Mouse (Mus musculus) CH12.LX (cell line): Measurements from ENCODE around the gene Slc12a4. TPM values are rescaled to one million over a fixed set of nuclear protein-coding genes. Genes with fewer than 3 reads are reported as not detected.

ENCODE experiments used
- DNase-seq: peaks from one replicate; pipeline ENCODE4 v3.0.0-alpha.2; 2013; ENCODE audit errors: extremely low read depth
- H3K27ac ChIP-seq: 2 replicates; pipeline ENCODE4 v1.5.1; 2012; ENCODE audit warnings: low read depth, mild to moderate bottlenecking, control low read depth, moderate library complexity; ENCODE audit not compliant: insufficient read depth
- H3K27me3 ChIP-seq: replicated peaks from 2 replicates; pipeline ENCODE3; 2012; ENCODE audit warnings: inconsistent platforms
- H3K36me3 ChIP-seq, 2 experiments: replicated peaks in 1 of 2; 2 replicates each; pipeline versions ENCODE3 to v1.6.1; 2012; ENCODE audit warnings: inconsistent platforms in 1 of 2, low read length in 1 of 2, mild to moderate bottlenecking in 1 of 2, mixed read lengths in 1 of 2, moderate library complexity in 1 of 2; ENCODE audit not compliant: control insufficient read depth in 1 of 2, insufficient read depth in 1 of 2
- H3K4me1 ChIP-seq, 2 experiments: 2 replicates each; pipeline ENCODE4 v1.6.1; 2012; ENCODE audit warnings: inconsistent platforms in 1 of 2, moderate library complexity in 1 of 2; ENCODE audit not compliant: insufficient read depth in 2 of 2, control insufficient read depth in 1 of 2
- H3K4me2 ChIP-seq: 2 replicates; pipeline ENCODE4 v1.6.1; 2012; ENCODE audit warnings: low read depth, mild to moderate bottlenecking, control low read depth; ENCODE audit not compliant: poor library complexity, insufficient read depth, severe bottlenecking
- H3K4me3 ChIP-seq, 3 experiments: fragments of 150-350 bp in 1 of 3; sonication (generic) in 1 of 3; replicated peaks in 1 of 3; 2 replicates each; pipeline versions ENCODE3 to v1.5.1; 2011 to 2012; ENCODE audit warnings: low read depth in 2 of 3, low read length in 2 of 3, mild to moderate bottlenecking in 2 of 3, moderate library complexity in 2 of 3, control low read depth in 1 of 3, improper control_type of control experiment in 1 of 3, inconsistent platforms in 1 of 3, mixed read lengths in 1 of 3; ENCODE audit not compliant: poor library complexity in 1 of 3
- H3K79me2 ChIP-seq: replicated peaks from 2 replicates; pipeline ENCODE4 v1.6.1; 2012; ENCODE audit warnings: mild to moderate bottlenecking, moderate library complexity; ENCODE audit not compliant: control insufficient read depth, poor library complexity, insufficient read depth, severe bottlenecking; ENCODE audit errors: extremely low read depth
- H3K9ac ChIP-seq: 2 replicates; pipeline ENCODE4 v1.6.1; 2012; ENCODE audit warnings: low read depth, mild to moderate bottlenecking, control low read depth, moderate library complexity; ENCODE audit not compliant: insufficient read depth
- H3K9me3 ChIP-seq: replicated peaks from 2 replicates; pipeline ENCODE3; 2012; ENCODE audit warnings: low read length, inconsistent platforms, mixed read lengths
- BHLHE40 ChIP-seq: IDR thresholded peaks from 2 replicates; pipeline ENCODE4 v1.6.1; 2011; ENCODE audit warnings: mild to moderate bottlenecking, low read depth, low read length, improper control_type of control experiment
- CHD1 ChIP-seq: IDR thresholded peaks from 2 replicates; pipeline ENCODE4 v1.6.1; 2012; ENCODE audit warnings: low read depth, low read length, improper control_type of control experiment, inconsistent platforms
- CHD2 ChIP-seq: IDR thresholded peaks from 2 replicates; pipeline ENCODE4 v1.6.1; 2011; ENCODE audit warnings: low read length, improper control_type of control experiment
- E2F4 ChIP-seq: IDR thresholded peaks from 2 replicates; pipeline ENCODE4 v1.6.1; 2011; ENCODE audit warnings: low read depth, low read length, improper control_type of control experiment; ENCODE audit not compliant: insufficient replicate concordance
- ELF1 ChIP-seq: IDR thresholded peaks from 2 replicates; pipeline ENCODE4 v1.6.1; 2014; ENCODE audit warnings: low read depth, mild to moderate bottlenecking, inconsistent platforms, low read length, improper control_type of control experiment
- EP300 ChIP-seq: IDR thresholded peaks from 2 replicates; pipeline ENCODE4 v1.6.1; 2011; ENCODE audit warnings: low read length, improper control_type of control experiment
- ETS1 ChIP-seq: conservative IDR thresholded peaks from 2 replicates; pipeline ENCODE4 v1.6.1; 2012; ENCODE audit warnings: low read depth, mild to moderate bottlenecking, inconsistent platforms, low read length, improper control_type of control experiment, moderate library complexity
- HCFC1 ChIP-seq: IDR thresholded peaks from 2 replicates; pipeline ENCODE4 v1.6.1; 2012; ENCODE audit warnings: low read depth, mild to moderate bottlenecking, inconsistent platforms, low read length, improper control_type of control experiment
- IRF4 ChIP-seq: IDR thresholded peaks from 2 replicates; pipeline ENCODE4 v1.6.1; 2014; ENCODE audit warnings: low read depth, mild to moderate bottlenecking, inconsistent platforms, low read length, improper control_type of control experiment
- JUN ChIP-seq: IDR thresholded peaks from 2 replicates; pipeline ENCODE4 v1.6.1; 2011; ENCODE audit warnings: low read depth, mild to moderate bottlenecking, low read length, improper control_type of control experiment, moderate library complexity; ENCODE audit not compliant: insufficient read depth
- KAT2A ChIP-seq: IDR thresholded peaks from 2 replicates; pipeline ENCODE4 v1.6.1; 2012; ENCODE audit warnings: low read length, improper control_type of control experiment, inconsistent platforms; ENCODE audit not compliant: insufficient replicate concordance
- MAX ChIP-seq: IDR thresholded peaks from 2 replicates; pipeline ENCODE4 v1.6.1; 2011; ENCODE audit warnings: low read length, improper control_type of control experiment
- MAZ ChIP-seq: IDR thresholded peaks from 2 replicates; pipeline ENCODE4 v1.6.1; 2012; ENCODE audit warnings: low read depth, mild to moderate bottlenecking, inconsistent platforms, low read length, improper control_type of control experiment, moderate library complexity
- MEF2A ChIP-seq: IDR thresholded peaks from 2 replicates; pipeline ENCODE4 v1.6.1; 2014; ENCODE audit warnings: low read depth, mild to moderate bottlenecking, inconsistent platforms, low read length, improper control_type of control experiment, borderline replicate concordance
- MYC ChIP-seq: IDR thresholded peaks from 2 replicates; pipeline ENCODE4 v1.6.1; 2011; ENCODE audit warnings: low read depth, mild to moderate bottlenecking, improper control_type of control experiment, low read length
- NELFE ChIP-seq: IDR thresholded peaks from 2 replicates; pipeline ENCODE4 v1.6.1; 2011; ENCODE audit warnings: low read depth, low read length, improper control_type of control experiment
- NRF1 ChIP-seq: IDR thresholded peaks from 2 replicates; pipeline ENCODE4 v1.6.1; 2014; ENCODE audit warnings: low read depth, mild to moderate bottlenecking, inconsistent platforms, low read length, improper control_type of control experiment, moderate library complexity
- PAX5 ChIP-seq: IDR thresholded peaks from 2 replicates; pipeline ENCODE4 v1.6.1; 2012; ENCODE audit warnings: low read length, inconsistent platforms, mixed read lengths
- POLR2A ChIP-seq: IDR thresholded peaks from 2 replicates; pipeline ENCODE4 v1.6.1; 2011; ENCODE audit warnings: low read depth, mild to moderate bottlenecking, improper control_type of control experiment, low read length
- POLR2AphosphoS2 ChIP-seq: IDR thresholded peaks from 2 replicates; pipeline ENCODE4 v1.6.1; 2011; ENCODE audit warnings: low read depth, low read length, improper control_type of control experiment
- SIN3A ChIP-seq: IDR thresholded peaks from 2 replicates; pipeline ENCODE4 v1.6.1; 2012; ENCODE audit warnings: low read length, improper control_type of control experiment, inconsistent platforms
- SMC3 ChIP-seq: IDR thresholded peaks from 2 replicates; pipeline ENCODE4 v1.6.1; 2011; ENCODE audit warnings: low read depth, low read length, improper control_type of control experiment
- TBP ChIP-seq: conservative IDR thresholded peaks from 2 replicates; pipeline ENCODE4 v1.6.1; 2011; ENCODE audit warnings: low read depth, low read length, improper control_type of control experiment
- TCF12 ChIP-seq: IDR thresholded peaks from 2 replicates; pipeline ENCODE4 v1.6.1; 2014; ENCODE audit warnings: low read depth, mild to moderate bottlenecking, inconsistent platforms, low read length, improper control_type of control experiment
- UBTF ChIP-seq: IDR thresholded peaks from 2 replicates; pipeline ENCODE4 v1.6.1; 2012; ENCODE audit warnings: low read depth, mild to moderate bottlenecking, inconsistent platforms, low read length, improper control_type of control experiment, moderate library complexity
- USF1 ChIP-seq: IDR thresholded peaks from 2 replicates; pipeline ENCODE4 v1.6.1; 2014; ENCODE audit warnings: low read depth, mild to moderate bottlenecking, inconsistent platforms, low read length, improper control_type of control experiment
- USF2 ChIP-seq: conservative IDR thresholded peaks from 2 replicates; pipeline ENCODE4 v1.6.1; 2011; ENCODE audit warnings: low read depth, low read length, improper control_type of control experiment
- ZC3H11A ChIP-seq: IDR thresholded peaks from 2 replicates; pipeline ENCODE4 v1.6.1; 2012; ENCODE audit warnings: low read depth, mild to moderate bottlenecking, inconsistent platforms, low read length, improper control_type of control experiment
- ZMIZ1 ChIP-seq: IDR thresholded peaks from 2 replicates; pipeline ENCODE4 v1.6.1; 2012; ENCODE audit warnings: low read depth, mild to moderate bottlenecking, inconsistent platforms, low read length, improper control_type of control experiment
- ZNF384 ChIP-seq: IDR thresholded peaks from 2 replicates; pipeline ENCODE4 v1.6.1; 2012; ENCODE audit warnings: low read depth, low read length, improper control_type of control experiment, inconsistent platforms
- dilution Hi-C: fragments of 300-500 bp; cut with MboI; formaldehyde crosslinking; loops from 2 replicates; pipeline ENCODE4 v1.14.3; 2020; ENCODE audit warnings: low sequenced_read_pairs; ENCODE audit not compliant: extremely low pct_unique_long_range_greater_than_20kb, extremely low pct_ligation_motif_present
- in situ Hi-C: fragments of 300-500 bp; cut with MboI; formaldehyde crosslinking; loops from 3 replicates; pipeline ENCODE4 v1.14.3; 2019; ENCODE audit warnings: low sequenced_read_pairs, low pct_ligation_motif_present, low pct_unique_long_range_greater_than_20kb, mixed read lengths
- polyA plus RNA-seq: library from polyadenylated mRNA; unstranded; fragments of >175 nt; gene quantifications from 2 replicates; pipeline ENCODE4 v1.2.1, GENCODE M21; 2012; ENCODE audit warnings: low read depth; ENCODE audit not compliant: insufficient read length
- total RNA-seq, 2 experiments: library from RNA; depleted of rRNA; stranded (reverse); fragments of 300-350 nt in 1 of 2; fragments of >200 nt in 1 of 2; gene quantifications; 2 replicates each; pipeline ENCODE4 v1.2.3; 2012 to 2014

The Slc12a4 gene
- total and polyA plus RNA-seq, 3 experiments, result 4.2 to 9.4 (median 8.1) TPM

- TF ChIP-seq USF2 (no peak), JUN (no peak), KAT2A (no peak), TCF12 (peak; percentile 62), MAZ (peak; percentile 71; the same call in 1 of the 2 replicates), SMC3 (0 out of 2 replicates have a peak, but pooled peaks have one; percentile 2), ETS1 (peak; percentile 58; the same call in 1 of the 2 replicates), BHLHE40 (peak; percentile 41; the same call in 1 of the 2 replicates), NELFE (peak; percentile 47), ELF1 (peak; percentile 55; the same call in 1 of the 2 replicates), HCFC1 (no peak; the same call in 1 of the 2 replicates), ZC3H11A (no peak), MEF2A (peak; percentile 19; the same call in 1 of the 2 replicates), ZMIZ1 (peak; percentile 40; the same call in 1 of the 2 replicates), MAX (0 out of 2 replicates have a peak, but pooled peaks have one; percentile 49), MYC (no peak)
Observed at GRCm38 (mm10) chr8:105937496-105938305, 28.2 kb downstream of the Slc12a4 start (continued).

DNA sequence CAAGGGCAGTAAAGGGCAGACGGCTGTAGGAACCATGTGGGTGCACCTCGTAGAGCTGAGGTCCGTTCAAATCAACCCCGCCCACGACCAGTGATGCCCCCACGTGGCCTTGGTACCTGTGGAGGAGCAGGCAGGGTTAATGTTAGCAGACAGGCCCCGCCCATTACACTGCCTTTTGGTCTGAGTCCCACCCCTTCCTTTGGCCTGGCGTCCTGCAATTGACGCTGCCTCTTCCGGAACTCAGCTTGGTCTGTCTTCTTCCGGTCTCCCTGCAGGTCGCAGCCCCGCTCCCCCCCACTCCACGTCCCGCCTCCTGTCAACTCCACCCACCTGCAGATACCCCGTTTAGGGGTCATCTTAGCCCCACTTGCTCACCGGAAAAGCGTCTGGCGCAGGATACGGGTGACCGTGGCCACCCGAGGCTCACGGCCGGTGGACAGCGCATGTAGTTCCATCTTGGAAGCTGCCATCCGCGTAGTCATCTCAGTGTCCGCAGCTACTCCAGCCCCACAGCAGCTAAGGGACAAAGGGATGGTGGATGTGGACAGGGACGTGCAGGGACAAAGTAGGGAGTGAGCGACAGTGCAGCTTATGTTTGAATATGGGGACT, 28.9 kb downstream of the Slc12a4 start:
- peaks cover 3 to 29% of the 10 kb centered on the region in 2 experiments; a peak in 3 of 4 replicates for H3K4me1 ChIP-seq
- peak; percentile 30; the same call in 1 of the 2 replicates for TF ChIP-seq MEF2A
- peak; percentile 76 for TF ChIP-seq TBP
- peak; percentile 77; the same call in 1 of the 2 replicates for TF ChIP-seq MAZ
- TF ChIP-seq IRF4, result no peak
- TF ChIP-seq TCF12, result peak; percentile 69; the same call in 1 of the 2 replicates
- TF ChIP-seq ETS1, result 0 out of 2 replicates have a peak, but pooled peaks have one; percentile 11
- no peak for TF ChIP-seq BHLHE40
- TF ChIP-seq POLR2AphosphoS2, result no peak
- TF ChIP-seq NRF1, result peak; percentile 15
- no peak for TF ChIP-seq CHD2
- peak; percentile 95 for TF ChIP-seq ELF1
- TF ChIP-seq EP300, result no peak
- peak; percentile 69 for TF ChIP-seq USF2
- TF ChIP-seq CHD1, result no peak
- TF ChIP-seq ZNF384, result no peak
- no peak for TF ChIP-seq UBTF
- TF ChIP-seq MYC, result peak; percentile 98
- TF ChIP-seq HCFC1, result peak; percentile 77
- TF ChIP-seq PAX5, result no peak
- no peak for TF ChIP-seq SMC3
- no peak for TF ChIP-seq ZC3H11A
- TF ChIP-seq KAT2A, result peak; percentile 25; the same call in 1 of the 2 replicates
- no peak; the same call in 1 of the 2 replicates for TF ChIP-seq NELFE
- no peak for TF ChIP-seq E2F4
- peak; percentile 66 for TF ChIP-seq POLR2A
- TF ChIP-seq SIN3A, result peak; percentile 37; the same call in 1 of the 2 replicates
- TF ChIP-seq ZMIZ1, result no peak
- peak; percentile 77 for TF ChIP-seq USF1

More for the DNA sequence above, 28.9 kb downstream of the Slc12a4 start:
- Histone ChIP-seq H3K4me2 (peak overlapping the region; percentile 70), H3K36me3 (peaks cover 14 to 56% of the 10 kb centered on the region in 2 experiments), H3K9ac (peak overlapping the region; percentile 66), H3K27ac (peak overlapping the region; percentile 67), H3K27me3 (no peaks in the 10 kb centered on the region), H3K79me2 (no peaks in the 10 kb centered on the region), H3K9me3 (no peaks in the 10 kb centered on the region), H3K4me3 (peak overlapping the region; percentile 85 to 96 (median 92))
- dilution Hi-C loops (no loop called here), in situ Hi-C loops (loop anchor here (5.0 kb wide), 1 partner anchor 45 kb away; the partner anchor contains the start of gene Nrn1l)
- peak; percentile 97 for DNase-seq
